Mouse (Mus musculus): Measurements from ENCODE around the gene Stpg3. TPM values are rescaled to one million over a fixed set of nuclear protein-coding genes. Genes with fewer than 3 reads are reported as not detected.

The Stpg3 gene
- total RNA-seq, 1 experiment: 0.45 TPM

- Histone ChIP-seq H3K9ac (ENCODE audit: insufficient read depth, low read depth, low read length, poor library complexity, severe bottlenecking) (no peak overlapping the region), H3K27ac (ENCODE audit: insufficient read depth, low read depth, low read length, poor library complexity, severe bottlenecking) (no peak overlapping the region), H3K36me3 (ENCODE audit: control insufficient read depth, insufficient read depth, low read length, poor library complexity, severe bottlenecking) (peaks cover 25% of the 10 kb centered on the region), H3K4me3 (ENCODE audit: insufficient read depth in 1 of 2, low read depth in 1 of 2, low read length in 2 of 2, poor library complexity in 1 of 2, severe bottlenecking in 1 of 2) (no peak overlapping the region), H3K9me3 (ENCODE audit: control insufficient read depth, insufficient read depth, low read depth, low read length) (no peaks in the 10 kb centered on the region), H3K4me1 (ENCODE audit: control insufficient read depth in 2 of 2, insufficient read depth in 2 of 2, low read length in 2 of 2, poor library complexity in 1 of 2) (peaks cover 3 to 11% of the 10 kb centered on the region in 2 experiments; a peak in 1 of 4 replicates)
- no peak for DNase-seq (ENCODE audit: low read depth, low spot score)
- in situ Hi-C loops (cut with MboI; ENCODE audit: low sequenced_read_pairs in 2 of 2, unreplicated experiment in 2 of 2): no loop called here
- TF ChIP-seq MAFK (IDR thresholded peaks at IDR 0.05; ENCODE audit: insufficient read depth, low read depth, low read length) (no peak), CHD2 (IDR thresholded peaks at IDR 0.05; ENCODE audit: low read depth, low read length) (0 out of 2 replicates have a peak, but pooled peaks have one; percentile 19)
Measured at GRCm38 (mm10) chr2:25221331-25221772, 6.9 kb upstream of the Stpg3 start.

DNA sequence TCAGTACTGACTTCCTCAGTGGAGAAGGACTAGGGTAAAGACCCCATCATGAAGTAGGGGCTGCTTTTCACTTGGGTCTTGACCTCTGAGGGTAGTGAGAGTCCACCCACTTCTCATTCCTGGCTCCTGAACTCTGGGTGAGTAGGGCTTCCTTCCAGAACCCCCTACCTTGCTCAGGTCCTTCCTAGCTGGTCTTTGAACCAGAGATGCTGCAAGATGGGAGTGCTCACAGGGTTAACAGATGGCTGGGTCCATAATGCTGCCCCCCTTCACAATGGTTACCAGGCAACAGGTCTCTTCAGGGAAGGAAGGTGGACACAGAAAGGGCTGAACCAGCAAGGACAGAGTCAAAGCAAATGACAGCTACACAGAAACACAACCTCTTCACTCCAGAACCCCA is 4.0 kb upstream of the Stpg3 start, which contains the start of gene Fam166a:
Gene Fam166a, plus strand, starts transcription at position 301 of the 400 bp plus-strand sequence.
- Histone ChIP-seq H3K9me3 (ENCODE audit: control insufficient read depth, insufficient read depth, low read depth, low read length) (no peaks in the 10 kb centered on the region), H3K27ac (ENCODE audit: insufficient read depth, low read depth, low read length, poor library complexity, severe bottlenecking) (no peak within 1 kb of the TSS), H3K36me3 (ENCODE audit: control insufficient read depth, insufficient read depth, low read length, poor library complexity, severe bottlenecking) (peaks cover 19% of the 10 kb centered on the region), H3K9ac (ENCODE audit: insufficient read depth, low read depth, low read length, poor library complexity, severe bottlenecking) (no peak within 1 kb of the TSS), H3K4me3 (ENCODE audit: insufficient read depth in 1 of 2, low read depth in 1 of 2, low read length in 2 of 2, poor library complexity in 1 of 2, severe bottlenecking in 1 of 2) (no peak within 1 kb of the TSS), H3K4me1 (ENCODE audit: control insufficient read depth in 2 of 2, insufficient read depth in 2 of 2, low read length in 2 of 2, poor library complexity in 1 of 2) (peaks cover 3 to 18% of the 10 kb centered on the region in 2 experiments; a peak in 2 of 4 replicates)
- no peak for TF ChIP-seq MAFK (IDR thresholded peaks at IDR 0.05; ENCODE audit: insufficient read depth, low read depth, low read length)
- no peak for TF ChIP-seq ZC3H11A (IDR thresholded peaks at IDR 0.05; ENCODE audit: borderline replicate concordance, low read depth, low read length)
- TF ChIP-seq CHD2 (IDR thresholded peaks at IDR 0.05; ENCODE audit: low read depth, low read length): no peak
- TF ChIP-seq HCFC1 (IDR thresholded peaks at IDR 0.05; ENCODE audit: borderline replicate concordance, insufficient read depth, low read length): no peak
- no peak for TF ChIP-seq ZNF384 (IDR thresholded peaks at IDR 0.05; ENCODE audit: low read depth, low read length)
- in situ Hi-C loops (cut with MboI; ENCODE audit: low sequenced_read_pairs in 2 of 2, unreplicated experiment in 2 of 2): no loop called here
- DNase-seq (ENCODE audit: low read depth, low spot score): no peak

GRCm38 (mm10) chr2:25217666-25218065 is 3.2 kb upstream of the Stpg3 start:
- no peak overlapping the region for H3K9ac ChIP-seq (ENCODE audit: insufficient read depth, low read depth, low read length, poor library complexity, severe bottlenecking)
- in situ Hi-C loops (cut with MboI; ENCODE audit: low sequenced_read_pairs in 2 of 2, unreplicated experiment in 2 of 2): no loop called here

DNA sequence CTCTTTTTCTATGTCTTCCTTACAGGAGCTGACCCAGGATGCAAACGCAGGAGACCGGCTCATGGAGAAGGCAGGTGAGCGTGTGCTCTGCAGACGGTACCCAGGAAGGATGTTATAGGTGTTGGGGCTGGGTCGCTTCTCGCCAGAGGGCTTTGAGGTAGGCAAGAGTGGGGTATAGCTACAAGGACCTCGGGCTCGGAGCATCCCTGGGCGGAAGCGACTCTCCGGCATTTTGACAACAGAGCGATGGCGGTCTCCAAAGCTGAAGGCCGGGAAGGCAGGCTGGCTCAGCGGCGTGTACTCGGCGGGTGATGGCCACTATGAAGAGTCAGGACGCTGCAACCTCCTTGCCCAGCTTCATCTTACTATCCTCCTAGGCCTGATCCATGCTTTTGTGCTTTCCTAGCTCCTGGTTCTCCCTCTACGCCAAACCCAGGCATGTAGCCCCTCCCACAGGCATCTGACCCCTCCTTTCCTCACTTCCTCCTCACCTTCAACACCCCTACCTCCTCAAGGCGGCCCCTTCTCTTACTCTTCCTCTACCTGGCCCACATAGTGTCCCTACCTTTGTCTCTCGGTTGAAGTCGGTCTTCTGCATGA is 1.1 kb downstream of the Stpg3 start:
- Histone ChIP-seq H3K4me3 (ENCODE audit: insufficient read depth in 1 of 2, low read depth in 1 of 2, low read length in 2 of 2, poor library complexity in 1 of 2, severe bottlenecking in 1 of 2) (peak overlapping the region; percentile 19 to 59), H3K27ac (ENCODE audit: insufficient read depth, low read depth, low read length, poor library complexity, severe bottlenecking) (no peak overlapping the region), H3K36me3 (ENCODE audit: control insufficient read depth, insufficient read depth, low read length, poor library complexity, severe bottlenecking) (0 out of 2 replicates have a peak, but pooled peaks cover 2% of the 10 kb centered on the region)

More at GRCm38 (mm10) chr2:25217666-25218065, 3.2 kb upstream of the Stpg3 start:
- H3K9me3 ChIP-seq (ENCODE audit: control insufficient read depth, insufficient read depth, low read depth, low read length): no peaks in the 10 kb centered on the region
- peaks cover 12% of the 10 kb centered on the region for H3K36me3 ChIP-seq (ENCODE audit: control insufficient read depth, insufficient read depth, low read length, poor library complexity, severe bottlenecking)
- no peak for DNase-seq (ENCODE audit: low read depth, low spot score)
- H3K27ac ChIP-seq (ENCODE audit: insufficient read depth, low read depth, low read length, poor library complexity, severe bottlenecking): no peak overlapping the region
- H3K4me1 ChIP-seq (ENCODE audit: control insufficient read depth in 2 of 2, insufficient read depth in 2 of 2, low read length in 2 of 2, poor library complexity in 1 of 2): peaks cover 3 to 21% of the 10 kb centered on the region in 2 experiments; a peak in 2 of 4 replicates
- H3K4me3 ChIP-seq (ENCODE audit: insufficient read depth in 1 of 2, low read depth in 1 of 2, low read length in 2 of 2, poor library complexity in 1 of 2, severe bottlenecking in 1 of 2): no peak overlapping the region
- TF ChIP-seq HCFC1 (IDR thresholded peaks at IDR 0.05; ENCODE audit: borderline replicate concordance, insufficient read depth, low read length) (no peak), MAFK (IDR thresholded peaks at IDR 0.05; ENCODE audit: insufficient read depth, low read depth, low read length) (no peak), ZNF384 (IDR thresholded peaks at IDR 0.05; ENCODE audit: low read depth, low read length) (no peak), CHD2 (IDR thresholded peaks at IDR 0.05; ENCODE audit: low read depth, low read length) (no peak), ZC3H11A (IDR thresholded peaks at IDR 0.05; ENCODE audit: borderline replicate concordance, low read depth, low read length) (no peak)

More for the DNA sequence above, 1.1 kb downstream of the Stpg3 start:
- Histone ChIP-seq H3K9me3 (ENCODE audit: control insufficient read depth, insufficient read depth, low read depth, low read length) (no peaks in the 10 kb centered on the region), H3K4me1 (ENCODE audit: control insufficient read depth in 2 of 2, insufficient read depth in 2 of 2, low read length in 2 of 2, poor library complexity in 1 of 2) (peaks cover 8 to 10% of the 10 kb centered on the region in 2 experiments; a peak in 2 of 4 replicates), H3K9ac (ENCODE audit: insufficient read depth, low read depth, low read length, poor library complexity, severe bottlenecking) (peak overlapping the region; percentile 55)
- in situ Hi-C loops (cut with MboI; ENCODE audit: low sequenced_read_pairs in 2 of 2, unreplicated experiment in 2 of 2): no loop called here
- no peak for DNase-seq (ENCODE audit: low read depth, low spot score)
- TF ChIP-seq HCFC1 (IDR thresholded peaks at IDR 0.05; ENCODE audit: borderline replicate concordance, insufficient read depth, low read length): no peak
- no peak for TF ChIP-seq MAFK (IDR thresholded peaks at IDR 0.05; ENCODE audit: insufficient read depth, low read depth, low read length)
- TF ChIP-seq CHD2 (IDR thresholded peaks at IDR 0.05; ENCODE audit: low read depth, low read length): no peak
- TF ChIP-seq ZNF384 (IDR thresholded peaks at IDR 0.05; ENCODE audit: low read depth, low read length): no peak
- TF ChIP-seq ZC3H11A (IDR thresholded peaks at IDR 0.05; ENCODE audit: borderline replicate concordance, low read depth, low read length): no peak

Data from ES-E14 (cell line).